Mouse (Mus musculus): ENCODE results near the gene Mindy3.

GRCm38 (mm10) chr2:12411129-12411528 lies 8.1 kb downstream of the Mindy3 start:
- TF ChIP-seq CTCF (IDR thresholded peaks at IDR 0.05; ENCODE audit: low read depth, low read length) (no peak), POLR2A (IDR thresholded peaks at IDR 0.05; ENCODE audit: insufficient read depth, low read length) (no peak), EP300 (IDR thresholded peaks at IDR 0.05; ENCODE audit: insufficient read depth, low read depth, low read length) (no peak)
